Comparison of ENCODE assay signal across 8 mouse cellular contexts in the genomic region with DNA sequence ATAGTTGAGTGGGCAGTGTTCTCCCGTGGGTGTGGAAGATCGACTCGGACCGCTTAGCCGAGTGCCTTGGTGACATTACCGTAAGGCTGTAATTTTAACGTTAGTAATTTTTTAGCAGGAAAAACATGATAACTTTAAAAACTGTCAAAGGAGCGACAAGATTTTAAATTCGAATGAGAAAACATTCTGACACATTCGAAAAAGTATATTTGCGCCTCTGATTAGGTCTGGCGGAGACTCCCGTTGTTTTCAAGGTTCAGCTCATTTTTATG. TPM values are rescaled to one million over a fixed set of nuclear protein-coding genes. Genes with fewer than 3 reads are reported as not detected.
DNase-seq lines count a peak whose midpoint lies in the region; ATAC-seq and TF ChIP-seq lines count a peak whose summit lies in the region.

No protein-coding gene starts in this region.

- H3K27ac ChIP-seq in heart, postnatal 0 days (ENCODE audit: low read depth): peak overlapping the region; percentile 97
- H3K27ac ChIP-seq in bone marrow, adult 2 months (ENCODE audit: control insufficient read depth, insufficient read depth, low read depth, low read length, poor library complexity): peak overlapping the region; percentile 93
- H3K27ac ChIP-seq in hindbrain, embryonic 12.5 days: peak overlapping the region; percentile 84
- peak overlapping the region; percentile 75 for H3K27ac ChIP-seq in midbrain, embryonic 12.5 days (replicated peaks)

- TF ChIP-seq CTCF in heart, postnatal 0 days (IDR thresholded peaks at IDR 0.05; ENCODE audit: low read depth): no peak
- no peak for TF ChIP-seq CTCF in bone marrow, adult 2 months (IDR thresholded peaks at IDR 0.05; ENCODE audit: control insufficient read depth, insufficient read depth, low read length)

- no peak for TF ChIP-seq POLR2A in bone marrow, adult 2 months (IDR thresholded peaks at IDR 0.05; ENCODE audit: borderline replicate concordance, control insufficient read depth, low read depth, low read length)

- H3K36me3 ChIP-seq in heart, postnatal 0 days (replicated peaks; ENCODE audit: control insufficient read depth, insufficient read depth, low read length): peaks cover 5% of the 10 kb centered on the region
- H3K36me3 ChIP-seq in hindbrain, embryonic 12.5 days: peaks cover 8% of the 10 kb centered on the region
- peaks cover 8% of the 10 kb centered on the region for H3K36me3 ChIP-seq in midbrain, embryonic 12.5 days

- no peak for DNase-seq in heart, postnatal 0 days (ENCODE audit: low spot score)
- no peak for DNase-seq in heart, adult 11 months
- DNase-seq in retina, postnatal 1 day: no peak
- DNase-seq in spleen, postnatal 14 days (ENCODE audit: low spot score in 2 of 2): no peak
- DNase-seq in ovary, postnatal 10 days (ENCODE audit: low spot score): no peak

- no peak for ATAC-seq in heart, postnatal 0 days (ENCODE audit: insufficient read depth, low read depth)
- ATAC-seq in hindbrain, embryonic 12.5 days (ENCODE audit: low FRiP score): no peak
- no peak for ATAC-seq in midbrain, embryonic 12.5 days (ENCODE audit: low FRiP score, low read depth)

- peak overlapping the region; percentile 94 for H3K9ac ChIP-seq in heart, postnatal 0 days (replicated peaks; ENCODE audit: low read depth, low read length)
- H3K9ac ChIP-seq in hindbrain, embryonic 12.5 days: peak overlapping the region; percentile 72
- H3K9ac ChIP-seq in midbrain, embryonic 12.5 days (replicated peaks): peak overlapping the region; percentile 68

- no peak for TF ChIP-seq EP300 in heart, postnatal 0 days (IDR thresholded peaks at IDR 0.05; ENCODE audit: low read depth)

- peak overlapping the region; percentile 99 for H3K4me3 ChIP-seq in heart, postnatal 0 days (ENCODE audit: low read depth, low read length)
- peak overlapping the region; percentile 95 for H3K4me3 ChIP-seq in bone marrow, adult 2 months (replicated peaks; ENCODE audit: control insufficient read depth, low read depth, low read length)
- peak overlapping the region; percentile 99 for H3K4me3 ChIP-seq in hindbrain, embryonic 12.5 days
- peak overlapping the region; percentile 100 for H3K4me3 ChIP-seq in midbrain, embryonic 12.5 days

- peak overlapping the region; percentile 99 for H3K4me2 ChIP-seq in heart, postnatal 0 days (ENCODE audit: low read depth, low read length)
- H3K4me2 ChIP-seq in hindbrain, embryonic 12.5 days (replicated peaks): peak overlapping the region; percentile 49
- H3K4me2 ChIP-seq in midbrain, embryonic 12.5 days (replicated peaks): peak overlapping the region; percentile 87

- H3K9me3 ChIP-seq in heart, postnatal 0 days (replicated peaks; ENCODE audit: control insufficient read depth, low read length): no peaks in the 10 kb centered on the region
- H3K9me3 ChIP-seq in hindbrain, embryonic 12.5 days (replicated peaks): no peaks in the 10 kb centered on the region
- no peaks in the 10 kb centered on the region for H3K9me3 ChIP-seq in midbrain, embryonic 12.5 days

- no peaks in the 10 kb centered on the region for H3K27me3 ChIP-seq in heart, postnatal 0 days (ENCODE audit: control insufficient read depth, insufficient read depth, low read length)
- H3K27me3 ChIP-seq in hindbrain, embryonic 12.5 days: no peaks in the 10 kb centered on the region
- H3K27me3 ChIP-seq in midbrain, embryonic 12.5 days: peaks cover 8% of the 10 kb centered on the region; the same call in 1 of the 2 replicates

- 2% methylated on average over 13 of the region's 13 CpGs for WGBS in heart, postnatal 0 days
- 2% methylated on average over 13 of the region's 13 CpGs for WGBS in bone marrow, adult 2 months
- WGBS in hindbrain, embryonic 12.5 days: 5% methylated on average over 13 of the region's 13 CpGs
- WGBS in midbrain, embryonic 12.5 days: 7% methylated on average over 13 of the region's 13 CpGs

- peaks cover 12% of the 10 kb centered on the region for H3K4me1 ChIP-seq in heart, postnatal 0 days (ENCODE audit: control insufficient read depth, insufficient read depth)
- H3K4me1 ChIP-seq in bone marrow, adult 2 months (ENCODE audit: control insufficient read depth, insufficient read depth, low read length): no peaks in the 10 kb centered on the region; the same call in 1 of the 2 replicates
- peaks cover 19% of the 10 kb centered on the region for H3K4me1 ChIP-seq in hindbrain, embryonic 12.5 days
- peaks cover 20% of the 10 kb centered on the region for H3K4me1 ChIP-seq in midbrain, embryonic 12.5 days

RNA-seq across cellular contexts. Expression of gene Phf13, which starts 0.8 kb away (rescaled TPM):
- 8.0 and 10.7 TPM in 2 replicates for total RNA-seq in heart, postnatal 0 days (2014; rRNA removed; ENCODE audit: low replicate concordance)
- 8.4 and 9.3 TPM in 2 replicates for polyA plus RNA-seq in heart, postnatal 0 days (2015; fragmentation: Nextera tagmentation; extraction: Ambion mirVana)
- polyA plus RNA-seq in bone marrow, adult 2 months (2011; ENCODE audit: insufficient read depth, insufficient read length, low replicate concordance, missing spikeins): 1.9 and 2.8 TPM in 2 replicates
- polyA plus RNA-seq in hindbrain, embryonic 12.5 days (2016; fragmentation: Nextera tagmentation; extraction: Ambion mirVana): 29.2 and 29.7 TPM in 2 replicates
- polyA plus RNA-seq in midbrain, embryonic 12.5 days (2016; fragmentation: Nextera tagmentation; extraction: Ambion mirVana): 25.8 and 28.9 TPM in 2 replicates

RNA-seq across cellular contexts. Expression of gene Thap3, which starts 8.1 kb away (rescaled TPM):
- total RNA-seq in heart, postnatal 0 days (2014; rRNA removed; ENCODE audit: low replicate concordance): 16.9 and 23.2 TPM in 2 replicates
- polyA plus RNA-seq in heart, postnatal 0 days (2015; fragmentation: Nextera tagmentation; extraction: Ambion mirVana): 22.0 and 27.4 TPM in 2 replicates
- 16.4 and 23.6 TPM in 2 replicates for polyA plus RNA-seq in bone marrow, adult 2 months (2011; ENCODE audit: insufficient read depth, insufficient read length, low replicate concordance, missing spikeins)
- 31.7 and 37.0 TPM in 2 replicates for polyA plus RNA-seq in hindbrain, embryonic 12.5 days (2016; fragmentation: Nextera tagmentation; extraction: Ambion mirVana)
- 30.9 and 33.9 TPM in 2 replicates for polyA plus RNA-seq in midbrain, embryonic 12.5 days (2016; fragmentation: Nextera tagmentation; extraction: Ambion mirVana)

RNA-seq across cellular contexts. Expression of gene Klhl21, which starts 11.7 kb away (rescaled TPM):
- total RNA-seq in heart, postnatal 0 days (2014; rRNA removed; ENCODE audit: low replicate concordance): 56.5 and 70.4 TPM in 2 replicates
- 24.7 and 31.8 TPM in 2 replicates for polyA plus RNA-seq in heart, postnatal 0 days (2015; fragmentation: Nextera tagmentation; extraction: Ambion mirVana)
- 3.5 and 6.6 TPM in 2 replicates for polyA plus RNA-seq in bone marrow, adult 2 months (2011; ENCODE audit: insufficient read depth, insufficient read length, low replicate concordance, missing spikeins)
- polyA plus RNA-seq in hindbrain, embryonic 12.5 days (2016; fragmentation: Nextera tagmentation; extraction: Ambion mirVana): 8.0 and 8.2 TPM in 2 replicates
- polyA plus RNA-seq in midbrain, embryonic 12.5 days (2016; fragmentation: Nextera tagmentation; extraction: Ambion mirVana): 4.7 and 5.4 TPM in 2 replicates

RNA-seq across cellular contexts. Expression of gene Zbtb48, which starts 30.6 kb away (rescaled TPM):
- 1.7 and 11.3 TPM in 2 replicates for total RNA-seq in heart, postnatal 0 days (2014; rRNA removed; ENCODE audit: low replicate concordance)
- polyA plus RNA-seq in heart, postnatal 0 days (2015; fragmentation: Nextera tagmentation; extraction: Ambion mirVana): 6.5 and 9.0 TPM in 2 replicates
- polyA plus RNA-seq in bone marrow, adult 2 months (2011; ENCODE audit: insufficient read depth, insufficient read length, low replicate concordance, missing spikeins): 7.7 and 21.0 TPM in 2 replicates
- 20.4 and 25.2 TPM in 2 replicates for polyA plus RNA-seq in hindbrain, embryonic 12.5 days (2016; fragmentation: Nextera tagmentation; extraction: Ambion mirVana)
- 20.8 and 23.4 TPM in 2 replicates for polyA plus RNA-seq in midbrain, embryonic 12.5 days (2016; fragmentation: Nextera tagmentation; extraction: Ambion mirVana)

RNA-seq across cellular contexts. Expression of gene Tas1r1, which starts 41.5 kb away (rescaled TPM):
- not detected in 2 replicates for total RNA-seq in heart, postnatal 0 days (2014; rRNA removed; ENCODE audit: low replicate concordance)
- 0.07 and 0.08 TPM in 2 replicates for polyA plus RNA-seq in heart, postnatal 0 days (2015; fragmentation: Nextera tagmentation; extraction: Ambion mirVana)
- polyA plus RNA-seq in bone marrow, adult 2 months (2011; ENCODE audit: insufficient read depth, insufficient read length, low replicate concordance, missing spikeins): 1.0 TPM in 1 of 2 replicates, not detected in the other
- 1.0 and 1.2 TPM in 2 replicates for polyA plus RNA-seq in hindbrain, embryonic 12.5 days (2016; fragmentation: Nextera tagmentation; extraction: Ambion mirVana)
- 0.59 and 1.3 TPM in 2 replicates for polyA plus RNA-seq in midbrain, embryonic 12.5 days (2016; fragmentation: Nextera tagmentation; extraction: Ambion mirVana)

Comparison
In these comparisons a context has a peak if more than half of its experiments do, and no peak if none do; other contexts are left out.
1. H3K4me2 ChIP-seq: peak in every context shown above with its lines; median percentile 99 in heart, postnatal 0 days; 87 in midbrain, embryonic 12.5 days; 49 in hindbrain, embryonic 12.5 days.